Mouse (Mus musculus): ENCODE data around the gene Vipas39.

Gene Vipas39

DNA sequence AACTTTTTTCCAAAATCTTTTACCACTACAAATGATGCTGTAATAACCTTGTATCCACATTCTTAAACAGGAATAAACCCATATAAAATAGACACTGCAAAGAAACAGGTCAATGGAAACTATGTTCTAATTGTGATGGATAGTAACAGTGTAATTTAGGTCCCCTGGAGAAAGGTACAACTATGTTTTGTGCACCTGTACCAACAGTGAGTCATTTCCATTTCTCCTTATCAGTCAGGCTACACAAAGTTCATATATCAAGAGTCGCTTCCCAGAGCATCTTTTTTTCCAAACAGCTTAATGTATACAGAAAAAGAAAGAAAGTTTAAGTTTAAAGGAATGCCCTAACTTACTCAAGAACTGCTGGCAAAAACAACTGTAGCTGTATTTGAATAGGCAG lies 71.0 kb downstream of the Vipas39 start:
- DNase-seq: no peak

- no peak for DNase-seq
These were observed 73.0 kb downstream of the Vipas39 start for GRCm38 (mm10) chr12:87193008-87193407.
